Mouse (Mus musculus): Measurements from ENCODE around the gene St5. TPM values are rescaled to one million over a fixed set of nuclear protein-coding genes. Genes with fewer than 3 reads are reported as not detected.

Gene St5
- polyA plus RNA-seq, 1 experiment from 2014 or later = 58.9 TPM

DNA sequence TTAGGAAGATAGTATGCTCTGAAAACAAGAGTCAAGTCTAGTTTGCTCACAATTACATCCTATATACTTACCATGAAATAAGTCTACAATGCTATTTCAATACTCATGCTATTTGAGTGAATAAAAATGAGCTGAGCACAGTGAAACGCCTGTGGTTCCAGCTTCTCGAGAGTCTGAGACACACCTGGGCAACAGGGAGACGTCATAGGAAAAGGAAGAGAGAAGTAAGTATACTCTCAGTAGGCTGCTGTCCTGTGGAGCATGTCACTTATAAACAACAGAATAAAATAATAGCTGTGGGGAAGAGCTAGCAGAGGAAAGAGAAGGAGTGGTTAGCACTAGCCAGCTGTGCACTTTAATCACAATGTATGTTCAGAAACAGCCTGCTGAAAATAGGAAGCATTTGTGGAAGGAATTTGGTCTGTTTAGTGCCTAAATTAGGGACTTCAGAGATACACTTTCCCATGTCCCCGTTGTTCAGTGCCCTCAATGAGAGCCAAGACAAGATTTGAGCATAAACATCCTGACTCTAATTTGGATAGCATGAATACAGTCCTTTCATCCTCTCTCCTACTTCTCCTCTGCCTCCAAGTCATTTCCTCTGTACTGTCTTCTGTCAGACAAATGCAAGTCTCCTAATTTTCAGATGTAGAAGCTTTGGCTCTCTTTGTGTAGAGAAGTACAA is 28.3 kb downstream of the St5 start:
- no peak for ATAC-seq
- Histone ChIP-seq H3K4me3 (ENCODE audit: low read depth, low read length) (no peak overlapping the region), H3K9me3 (ENCODE audit: low read length) (no peaks in the 10 kb centered on the region), H3K27ac (ENCODE audit: low read length) (peak overlapping the region; percentile 6; the same call in 1 of the 2 replicates), H3K36me3 (ENCODE audit: insufficient read depth, low read length) (no peaks in the 10 kb centered on the region), H3K4me1 (ENCODE audit: insufficient read depth, low read depth, low read length) (no peaks in the 10 kb centered on the region), H3K4me2 (replicated peaks; ENCODE audit: low read depth, low read length) (no peak overlapping the region), H3K27me3 (replicated peaks; ENCODE audit: insufficient read depth, low read length) (no peaks in the 10 kb centered on the region), H3K9ac (replicated peaks; ENCODE audit: low read depth) (no peak overlapping the region)
- 34% methylated on average over 4 of the region's 4 CpGs for WGBS
- DNase-seq (ENCODE audit: low spot score) = peak; percentile 10
- TF ChIP-seq CTCF (IDR thresholded peaks at IDR 0.05) = no peak
- no peak for TF ChIP-seq EP300 (IDR thresholded peaks at IDR 0.05)

GRCm38 (mm10) chr7:109671581-109672471 is 31.6 kb downstream of the St5 start:
- Histone ChIP-seq H3K4me1 (ENCODE audit: insufficient read depth, low read depth, low read length) (peaks cover 7% of the 10 kb centered on the region; the same call in 1 of the 2 replicates), H3K9me3 (ENCODE audit: low read length) (no peaks in the 10 kb centered on the region), H3K27ac (ENCODE audit: low read length) (peak overlapping the region; percentile 95), H3K36me3 (ENCODE audit: insufficient read depth, low read length) (no peaks in the 10 kb centered on the region), H3K9ac (replicated peaks; ENCODE audit: low read depth) (peak overlapping the region; percentile 64), H3K4me2 (replicated peaks; ENCODE audit: low read depth, low read length) (peak overlapping the region; percentile 77), H3K4me3 (ENCODE audit: low read depth, low read length) (peak overlapping the region; percentile 67), H3K27me3 (replicated peaks; ENCODE audit: insufficient read depth, low read length) (no peaks in the 10 kb centered on the region)
- ATAC-seq (peak; percentile 94), DNase-seq (ENCODE audit: low spot score) (peak; percentile 95)
- TF ChIP-seq EP300 (IDR thresholded peaks at IDR 0.05) (peak; percentile 61; the same call in 1 of the 2 replicates), CTCF (IDR thresholded peaks at IDR 0.05) (no peak)
- 2% methylated on average over 29 of the region's 44 CpGs for WGBS

DNA sequence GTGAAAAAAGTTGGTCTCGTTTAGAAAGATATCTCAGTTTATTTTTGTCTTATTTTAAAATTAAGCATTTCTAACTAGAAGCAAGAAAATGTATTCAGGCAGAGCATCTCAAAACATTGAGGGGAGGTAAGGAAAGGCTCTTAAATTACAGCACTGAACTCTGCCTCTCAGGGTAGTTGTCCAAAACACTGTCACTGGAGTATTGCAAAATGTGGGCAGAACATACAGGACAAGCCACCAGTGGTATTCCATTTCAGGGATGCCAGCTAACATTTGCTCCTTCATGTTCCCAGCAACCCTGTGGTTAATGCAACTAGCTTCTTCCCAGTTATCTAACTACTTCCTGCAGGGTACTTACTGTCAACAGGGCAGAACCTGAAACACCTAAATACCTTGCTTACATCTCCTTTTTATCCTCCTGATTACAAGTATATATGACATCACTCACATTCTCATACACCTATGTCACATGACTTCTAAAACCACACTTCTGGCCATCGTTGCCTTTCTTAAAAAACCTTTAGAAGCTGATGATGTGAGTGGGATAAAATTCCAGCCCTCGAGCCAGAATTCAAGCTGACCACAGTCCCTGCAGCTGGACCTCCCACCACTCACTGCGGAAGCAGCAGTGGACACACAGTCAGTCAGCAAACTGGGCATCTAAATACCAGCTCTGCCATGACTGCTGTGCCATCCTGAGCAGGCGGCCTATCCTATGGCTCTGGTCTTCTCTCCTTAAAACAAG is 33.8 kb downstream of the St5 start:
- Histone ChIP-seq H3K27ac (ENCODE audit: low read length) (no peak overlapping the region), H3K36me3 (ENCODE audit: insufficient read depth, low read length) (no peaks in the 10 kb centered on the region), H3K4me2 (replicated peaks; ENCODE audit: low read depth, low read length) (peak overlapping the region; percentile 77), H3K4me1 (ENCODE audit: insufficient read depth, low read depth, low read length) (peaks cover 7% of the 10 kb centered on the region; the same call in 1 of the 2 replicates), H3K27me3 (replicated peaks; ENCODE audit: insufficient read depth, low read length) (no peaks in the 10 kb centered on the region), H3K4me3 (ENCODE audit: low read depth, low read length) (peak overlapping the region; percentile 4; the same call in 1 of the 2 replicates), H3K9ac (replicated peaks; ENCODE audit: low read depth) (no peak overlapping the region), H3K9me3 (ENCODE audit: low read length) (no peaks in the 10 kb centered on the region)
- TF ChIP-seq CTCF (IDR thresholded peaks at IDR 0.05) (no peak), EP300 (IDR thresholded peaks at IDR 0.05) (no peak)
- DNase-seq (ENCODE audit: low spot score) (peak; percentile 19), ATAC-seq (no peak)
- 52% methylated on average over 5 of the region's 5 CpGs for WGBS

DNA sequence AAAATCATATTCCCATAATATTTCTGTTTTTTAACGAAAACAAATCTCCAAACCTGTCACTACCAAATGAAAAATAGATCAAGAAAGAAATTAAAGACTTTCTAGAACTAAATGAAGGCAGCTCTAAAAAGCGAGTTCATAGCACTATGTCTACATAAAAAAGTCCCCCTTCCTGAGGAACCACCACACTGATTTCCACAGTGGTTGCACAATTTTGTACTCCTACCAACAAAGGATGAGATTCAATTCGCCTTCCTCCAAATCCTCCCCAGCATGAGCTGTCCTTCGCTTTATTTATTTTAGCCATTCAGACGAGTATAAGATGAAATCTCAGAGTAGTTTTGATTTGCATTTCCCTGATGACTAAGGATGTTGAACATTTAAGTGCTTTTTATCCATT is 36.7 kb downstream of the St5 start:
- H3K4me1 ChIP-seq (ENCODE audit: insufficient read depth, low read depth, low read length) = peaks cover 7% of the 10 kb centered on the region; the same call in 1 of the 2 replicates
- no peaks in the 10 kb centered on the region for H3K36me3 ChIP-seq (ENCODE audit: insufficient read depth, low read length)
- no peak for ATAC-seq
- H3K9ac ChIP-seq (replicated peaks; ENCODE audit: low read depth) = no peak overlapping the region
- no peaks in the 10 kb centered on the region for H3K27me3 ChIP-seq (replicated peaks; ENCODE audit: insufficient read depth, low read length)
- H3K4me3 ChIP-seq (ENCODE audit: low read depth, low read length) = no peak overlapping the region
- no peak for DNase-seq (ENCODE audit: low spot score)
- H3K4me2 ChIP-seq (replicated peaks; ENCODE audit: low read depth, low read length) = no peak overlapping the region
- no peaks in the 10 kb centered on the region for H3K9me3 ChIP-seq (ENCODE audit: low read length)
- 67% methylated on average over 5 of the region's 5 CpGs for WGBS
- TF ChIP-seq EP300 (IDR thresholded peaks at IDR 0.05) (no peak), CTCF (IDR thresholded peaks at IDR 0.05) (no peak)
- no peak overlapping the region for H3K27ac ChIP-seq (ENCODE audit: low read length)

DNA sequence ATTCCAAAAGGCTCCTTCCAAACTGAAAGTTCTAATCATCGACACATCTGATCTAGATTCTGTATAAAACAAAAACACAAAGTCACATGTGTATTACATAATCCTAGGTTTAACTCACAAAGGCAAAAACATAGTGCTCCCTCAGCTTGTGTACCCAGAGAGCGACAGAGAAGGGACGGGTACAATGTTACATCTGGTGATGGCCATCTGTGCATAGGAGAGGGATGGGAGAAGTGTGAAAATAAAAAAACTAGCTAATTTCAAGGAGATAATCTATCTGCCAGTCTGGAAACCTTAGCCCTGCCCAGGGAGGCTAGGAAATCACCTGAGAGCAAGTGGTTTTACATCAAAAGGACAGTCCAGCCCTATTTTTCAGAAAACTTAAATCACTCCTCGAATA is 40.8 kb downstream of the St5 start:
- Histone ChIP-seq H3K27ac (ENCODE audit: low read length) (no peak overlapping the region), H3K4me1 (ENCODE audit: insufficient read depth, low read depth, low read length) (peaks cover 4% of the 10 kb centered on the region; the same call in 1 of the 2 replicates), H3K9me3 (ENCODE audit: low read length) (no peaks in the 10 kb centered on the region), H3K27me3 (replicated peaks; ENCODE audit: insufficient read depth, low read length) (no peaks in the 10 kb centered on the region), H3K4me3 (ENCODE audit: low read depth, low read length) (no peak overlapping the region), H3K9ac (replicated peaks; ENCODE audit: low read depth) (no peak overlapping the region), H3K36me3 (ENCODE audit: insufficient read depth, low read length) (no peaks in the 10 kb centered on the region), H3K4me2 (replicated peaks; ENCODE audit: low read depth, low read length) (no peak overlapping the region)
- ATAC-seq (no peak), DNase-seq (ENCODE audit: low spot score) (no peak)
- TF ChIP-seq CTCF (IDR thresholded peaks at IDR 0.05) (no peak), EP300 (IDR thresholded peaks at IDR 0.05) (no peak)
- 71% methylated on average over 4 of the region's 4 CpGs for WGBS

- Histone ChIP-seq H3K9me3 (ENCODE audit: low read length) (no peaks in the 10 kb centered on the region), H3K36me3 (ENCODE audit: insufficient read depth, low read length) (no peaks in the 10 kb centered on the region), H3K9ac (replicated peaks; ENCODE audit: low read depth) (no peak overlapping the region), H3K27ac (ENCODE audit: low read length) (no peak overlapping the region), H3K4me1 (ENCODE audit: insufficient read depth, low read depth, low read length) (peaks cover 4% of the 10 kb centered on the region; the same call in 1 of the 2 replicates), H3K4me3 (ENCODE audit: low read depth, low read length) (no peak overlapping the region), H3K27me3 (replicated peaks; ENCODE audit: insufficient read depth, low read length) (no peaks in the 10 kb centered on the region), H3K4me2 (replicated peaks; ENCODE audit: low read depth, low read length) (no peak overlapping the region)
- ATAC-seq = no peak
- 92% methylated on average over 2 of the region's 2 CpGs for WGBS
- no peak for TF ChIP-seq EP300 (IDR thresholded peaks at IDR 0.05)
- TF ChIP-seq CTCF (IDR thresholded peaks at IDR 0.05) = no peak
- no peak for DNase-seq (ENCODE audit: low spot score)
These were observed 44.1 kb downstream of the St5 start for GRCm38 (mm10) chr7:109659278-109659677.
